Mouse (Mus musculus) embryo, embryonic 10.5 days (tissue): Measurements from ENCODE around the gene Necab2.

Experiments
- DNase-seq: peaks from one replicate; pipeline ENCODE4 v3.0.0-alpha.2; 2015; ENCODE audit warnings: low spot score

The Necab2 gene

DNA sequence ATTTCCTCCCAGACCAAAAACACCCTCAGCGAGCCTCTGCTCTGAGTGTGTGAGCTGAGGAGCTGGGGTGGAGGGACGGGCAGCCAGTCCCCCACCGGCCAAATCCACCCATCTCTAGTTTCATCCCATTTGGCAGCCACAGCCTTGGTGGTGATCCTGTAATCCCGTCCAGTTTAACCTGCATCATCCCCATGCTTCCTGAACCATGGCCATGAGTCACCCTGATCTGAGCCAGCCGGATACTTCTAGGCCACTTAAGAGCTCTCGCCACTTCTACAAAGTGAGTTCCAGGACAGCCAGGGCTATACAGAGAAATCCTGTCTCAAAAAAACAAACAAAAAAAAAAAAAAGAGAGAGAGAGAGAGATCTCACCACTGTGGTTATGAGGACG lies 18.2 kb upstream of the Necab2 start:
- no peak for DNase-seq

DNA sequence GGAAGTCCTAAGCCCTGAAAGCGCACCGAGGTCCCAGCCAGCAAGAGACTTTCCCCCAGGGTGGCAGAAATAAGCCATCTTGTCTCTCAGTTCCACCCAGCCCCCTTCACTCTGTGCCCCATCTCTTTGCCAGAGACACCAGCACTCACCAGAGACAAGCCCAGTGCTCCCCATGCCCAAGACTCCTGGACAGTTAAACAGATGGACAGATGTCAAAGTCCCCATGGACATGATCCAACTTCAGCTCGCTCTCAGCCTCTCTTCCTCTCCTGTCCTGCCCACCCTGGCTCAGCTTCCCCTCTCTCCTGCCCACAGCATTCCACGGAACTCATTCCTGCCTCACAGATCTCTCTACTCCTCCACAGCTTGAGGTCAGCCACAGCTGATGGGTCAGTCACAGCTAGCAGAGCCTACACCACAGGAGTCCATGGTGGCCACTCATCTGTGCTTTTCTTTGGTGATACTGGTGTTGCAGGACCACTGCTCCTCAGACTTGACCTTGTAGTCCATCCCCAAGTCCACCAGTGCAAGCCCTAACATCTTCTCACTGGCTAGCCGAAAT lies 17.7 kb upstream of the Necab2 start:
- no peak for DNase-seq

DNA sequence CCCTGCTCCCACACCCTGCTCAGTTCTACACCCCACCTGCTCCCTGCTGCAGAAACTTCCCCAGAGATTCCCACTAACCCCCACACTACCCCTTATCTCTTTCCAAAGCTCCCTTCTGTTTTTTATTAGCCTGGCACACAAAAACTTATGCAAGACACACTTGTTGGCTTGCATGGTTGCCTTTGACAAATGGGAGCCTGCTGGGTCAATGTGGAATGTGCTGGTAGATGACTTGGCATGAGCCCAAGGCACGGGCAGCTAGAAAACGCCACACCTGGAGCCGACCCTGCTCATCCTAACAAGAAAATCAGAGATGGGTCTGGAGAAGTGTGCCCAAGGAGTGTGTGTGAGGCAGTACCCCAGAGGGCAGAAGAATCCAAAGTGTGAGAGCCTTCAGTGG lies 17.0 kb upstream of the Necab2 start:
- no peak for DNase-seq

- no peak for DNase-seq
Measured at GRCm38 (mm10) chr8:119430250-119430649, 16.3 kb upstream of the Necab2 start.

- no peak for DNase-seq
Measured at GRCm38 (mm10) chr8:119430690-119431089, 15.8 kb upstream of the Necab2 start.

DNA sequence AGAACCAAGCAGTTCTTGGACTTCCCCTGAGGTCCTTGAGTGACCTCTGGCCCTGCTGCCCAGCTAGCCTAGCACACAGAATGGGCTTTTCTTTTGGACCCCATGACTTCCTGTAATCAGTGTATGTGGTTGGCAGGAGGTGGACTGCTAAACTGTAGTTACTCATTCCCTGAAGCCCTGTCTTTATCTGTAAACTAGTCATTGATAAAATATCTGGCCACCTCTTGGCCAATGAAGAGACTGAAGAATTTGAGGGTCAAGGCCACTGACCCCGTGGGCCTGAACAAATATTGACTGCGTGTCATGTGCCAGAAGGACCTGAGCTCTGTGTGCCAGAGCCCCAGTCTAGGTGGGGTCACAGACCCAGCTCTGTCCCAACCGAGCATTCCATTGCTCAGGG lies 14.1 kb upstream of the Necab2 start:
- DNase-seq: no peak

DNA sequence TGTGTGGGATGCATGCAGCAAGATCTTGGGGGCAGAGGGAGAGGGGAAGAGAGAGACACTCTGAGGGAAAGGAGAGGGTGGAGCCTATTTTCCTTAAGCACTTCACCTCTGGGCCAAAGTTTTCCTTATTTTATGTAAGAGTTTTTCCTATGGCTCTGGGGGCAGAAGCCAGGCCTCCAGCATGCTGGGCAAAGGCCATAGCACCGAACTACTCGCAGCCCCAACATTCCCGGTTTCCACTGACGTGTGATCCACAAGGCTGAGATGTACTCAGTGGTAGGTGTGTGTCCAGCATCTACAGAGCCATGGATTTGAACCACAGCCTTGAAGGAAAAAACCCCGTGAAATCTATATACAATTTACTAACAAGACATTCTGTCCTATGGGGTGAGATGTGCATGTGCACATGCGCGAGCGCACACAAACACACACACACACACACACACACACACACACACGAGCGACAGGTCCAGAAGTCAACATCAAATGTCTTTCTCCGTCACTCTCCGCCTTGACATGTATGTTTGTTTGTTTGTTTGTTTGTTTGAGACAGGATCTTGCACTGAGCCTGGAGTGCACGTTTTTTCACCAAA lies 12.8 kb upstream of the Necab2 start, which contains the start of gene Osgin1:
Gene Osgin1, plus strand, starts transcription at position 543 of the 593 bp plus-strand sequence.
- DNase-seq: no peak

GRCm38 (mm10) chr8:119434569-119434968 lies 11.9 kb upstream of the Necab2 start:
- no peak for DNase-seq

- no peak for DNase-seq
Measured at GRCm38 (mm10) chr8:119435527-119435926, 11.0 kb upstream of the Necab2 start.

GRCm38 (mm10) chr8:119436331-119436730 lies 10.2 kb upstream of the Necab2 start:
- no peak for DNase-seq

- no peak for DNase-seq
Measured at GRCm38 (mm10) chr8:119436933-119437332, 9.6 kb upstream of the Necab2 start.

- no peak for DNase-seq
Measured at GRCm38 (mm10) chr8:119437506-119437905, 9.0 kb upstream of the Necab2 start.

DNA sequence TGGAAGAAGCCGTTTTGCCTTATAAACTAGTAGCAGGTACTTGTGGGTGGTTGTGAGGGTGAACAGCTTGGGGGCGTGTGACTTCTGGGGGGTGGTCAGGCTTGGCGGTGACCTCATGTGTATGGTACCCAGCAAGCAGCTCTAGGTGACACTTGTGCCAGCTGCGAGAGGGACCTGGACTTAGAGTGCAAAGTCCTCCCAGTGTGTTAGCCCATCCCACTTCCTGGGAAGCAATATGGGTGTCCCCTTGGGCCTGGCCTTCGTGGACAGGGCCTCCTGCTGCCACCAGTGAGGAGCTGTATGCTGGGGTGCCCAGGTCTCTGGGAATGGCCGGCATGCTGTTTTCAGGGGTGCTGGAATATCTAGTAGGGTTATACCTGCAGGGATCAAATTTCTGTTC lies 7.6 kb upstream of the Necab2 start:
- DNase-seq: no peak

DNA sequence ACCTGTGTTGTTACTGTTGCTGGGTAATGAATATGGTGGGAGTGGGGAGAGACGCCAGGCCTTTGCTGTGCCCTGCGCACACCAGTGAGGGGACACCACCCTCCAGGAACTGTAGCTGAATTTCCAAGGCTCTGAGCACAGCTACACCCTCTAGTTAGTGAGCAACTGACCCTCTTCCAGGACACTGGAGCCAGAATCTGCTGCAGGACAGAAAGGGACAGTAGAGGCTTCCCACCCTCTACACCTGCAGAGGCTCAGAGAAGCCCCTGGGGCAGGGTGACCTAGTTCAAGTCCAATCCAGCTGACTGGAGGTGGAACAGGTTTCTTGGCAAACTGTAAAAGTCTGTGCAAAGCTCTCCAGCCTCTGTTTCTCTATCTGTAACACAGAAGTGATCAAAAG lies 7.1 kb upstream of the Necab2 start:
- no peak for DNase-seq

GRCm38 (mm10) chr8:119439893-119440249 lies 6.6 kb upstream of the Necab2 start:
- peak; percentile 24 for DNase-seq

DNA sequence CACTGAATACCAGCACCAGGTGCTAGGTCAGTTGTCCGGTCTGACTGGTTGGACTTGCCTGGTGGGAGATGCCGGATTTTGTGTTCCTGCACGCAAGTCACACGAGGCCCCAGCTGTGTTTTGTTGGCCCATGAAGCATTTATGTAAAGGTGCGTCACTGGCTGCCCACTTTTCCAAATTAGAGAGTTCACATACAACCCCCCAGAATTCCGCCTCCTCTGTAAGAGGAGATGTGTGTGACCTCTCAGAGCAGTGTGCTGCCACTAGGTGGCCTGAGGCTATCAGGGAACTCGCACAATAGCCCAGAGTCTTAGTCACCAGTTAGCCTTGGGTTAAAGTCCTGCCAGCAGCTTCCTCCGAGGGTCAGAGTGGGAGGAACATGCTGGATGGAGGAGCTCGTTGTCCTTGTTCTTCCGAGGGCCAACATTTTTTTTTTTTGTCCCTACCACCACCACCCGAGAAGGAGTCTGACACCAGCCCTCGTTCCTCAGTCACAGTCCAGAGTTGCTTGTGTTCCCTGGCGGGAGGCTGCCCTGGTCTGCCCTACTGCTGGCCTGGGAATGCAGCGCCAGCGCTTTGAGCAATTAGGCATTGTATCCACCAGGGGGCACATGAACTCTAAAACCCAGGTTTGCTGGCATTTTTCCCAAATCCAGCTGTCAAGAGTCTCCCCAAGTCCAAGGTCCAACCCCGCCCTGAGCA lies 6.1 kb upstream of the Necab2 start:
- DNase-seq: peak; percentile 94

DNA sequence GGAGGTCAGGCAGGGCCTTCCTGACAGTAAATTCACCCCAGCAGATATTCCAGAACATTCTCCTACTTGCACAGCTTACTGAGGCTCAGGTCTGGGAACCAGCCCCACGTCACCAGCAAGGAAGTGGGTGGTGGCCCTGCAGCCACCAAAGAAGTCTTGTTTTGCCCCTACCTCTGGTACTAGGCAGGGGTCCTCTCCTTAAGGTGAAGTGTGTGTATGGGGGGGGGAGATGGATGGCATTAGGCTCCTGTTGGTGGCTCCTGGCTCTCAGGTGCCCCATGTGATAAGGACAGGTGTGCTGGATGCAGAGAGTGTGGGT lies 5.6 kb upstream of the Necab2 start:
- no peak for DNase-seq

- DNase-seq: no peak
Measured at GRCm38 (mm10) chr8:119442013-119442412, 4.5 kb upstream of the Necab2 start.

DNA sequence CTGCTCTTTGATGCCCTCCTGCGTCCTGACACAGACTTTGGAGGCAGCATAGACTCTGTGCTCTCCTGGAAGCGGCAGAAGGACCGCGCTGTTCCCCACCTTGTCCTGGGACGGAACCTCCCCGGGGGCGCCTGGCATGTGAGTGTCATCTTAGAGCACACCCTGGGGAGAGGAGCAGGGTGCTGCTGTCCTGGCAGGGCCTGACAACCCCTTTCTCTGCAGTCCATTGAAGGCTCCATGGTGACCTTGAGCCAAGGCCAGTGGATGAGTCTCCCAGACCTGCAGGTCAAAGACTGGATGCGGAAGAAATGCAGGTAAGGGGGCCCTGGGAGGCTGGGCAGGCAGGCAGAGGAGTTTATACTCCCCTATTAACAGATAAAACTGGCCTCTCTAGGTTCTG lies 3.5 kb upstream of the Necab2 start:
- DNase-seq: no peak

GRCm38 (mm10) chr8:119446990-119447780 lies 666 bp downstream of the Necab2 start:
- peak; percentile 33 for DNase-seq

- DNase-seq: peak; percentile 32
Measured at GRCm38 (mm10) chr8:119447781-119448170, 1.3 kb downstream of the Necab2 start.

DNA sequence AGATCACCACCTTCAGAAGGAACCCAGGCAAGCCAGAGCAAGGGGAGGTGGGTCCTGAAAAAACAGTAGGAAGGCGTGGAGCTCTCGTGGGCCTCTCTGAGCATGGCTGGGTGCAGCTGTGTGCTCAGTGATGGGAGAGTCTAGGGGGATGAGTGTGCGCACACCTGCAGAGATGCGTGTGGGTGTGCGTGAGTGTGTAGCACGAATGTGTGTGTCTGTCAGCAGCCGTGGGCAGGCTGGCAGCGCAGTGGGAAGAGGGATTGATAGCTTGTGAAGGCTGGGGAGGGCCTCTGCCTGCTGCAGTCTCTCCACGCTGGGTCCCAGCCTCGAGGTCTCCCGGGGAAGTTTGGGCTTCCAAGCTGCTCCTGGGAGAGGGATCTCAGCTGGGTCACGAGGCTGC lies 3.1 kb downstream of the Necab2 start:
- DNase-seq: no peak

DNA sequence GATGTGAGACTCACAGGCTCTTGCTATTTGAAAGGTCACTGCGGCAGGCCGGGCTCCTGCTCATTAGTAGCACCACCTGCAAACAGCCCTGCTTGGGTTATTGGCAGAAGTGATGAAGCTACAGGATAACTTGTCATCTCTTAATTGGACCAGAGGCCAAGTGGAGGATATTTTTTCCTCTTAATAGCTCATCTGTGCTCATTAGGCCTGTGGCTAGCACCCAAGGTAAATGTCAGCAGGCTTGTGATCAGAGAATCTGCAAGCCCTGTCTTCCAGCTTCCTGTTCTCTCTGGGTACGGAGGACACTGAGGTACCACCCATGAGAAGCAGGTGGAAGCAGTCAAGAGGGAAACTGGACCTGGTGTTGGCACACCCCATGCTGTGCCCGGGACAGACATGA lies 4.6 kb downstream of the Necab2 start:
- DNase-seq: no peak
